Mouse (Mus musculus) neural tube, embryonic 14.5 days (tissue): ENCODE measurements around the gene Ccdc190. TPM values are rescaled to one million over a fixed set of nuclear protein-coding genes. Genes with fewer than 3 reads are reported as not detected.

ENCODE experiments used
- ATAC-seq: fragments of 200-750 bp; cut with Nextera tagmentation; 2 replicates; pipeline ENCODE4 v1.8.0; 2017; ENCODE audit warnings: low read depth, mild to moderate bottlenecking, moderate TSS enrichment, moderate library complexity
- H3K27ac ChIP-seq: fragments of 300-500 bp; sonication (generic); 2 replicates; pipeline ENCODE4 v1.5.1; 2014; ENCODE audit warnings: low read depth, mild to moderate bottlenecking, control low read depth, low read length, moderate library complexity, mixed read lengths
- H3K27me3 ChIP-seq: fragments of 300-500 bp; sonication (generic); 2 replicates; pipeline ENCODE4 v1.6.1; 2014; ENCODE audit warnings: low read length; ENCODE audit not compliant: control insufficient read depth, insufficient read depth
- H3K36me3 ChIP-seq: fragments of 300-500 bp; sonication (generic); 2 replicates; pipeline ENCODE4 v1.6.1; 2014; ENCODE audit warnings: low read length, mixed read lengths; ENCODE audit not compliant: control insufficient read depth, insufficient read depth
- H3K4me1 ChIP-seq: fragments of 300-500 bp; sonication (generic); 2 replicates; pipeline ENCODE4 v1.6.1; 2014; ENCODE audit warnings: low read length; ENCODE audit not compliant: control insufficient read depth, insufficient read depth
- H3K4me2 ChIP-seq: fragments of 300-500 bp; sonication (generic); 2 replicates; pipeline ENCODE4 v1.6.1; 2014; ENCODE audit warnings: mild to moderate bottlenecking, low read depth, low read length, control low read depth
- H3K4me3 ChIP-seq: fragments of 300-500 bp; sonication (generic); 2 replicates; pipeline ENCODE4 v1.5.1; 2014; ENCODE audit warnings: low read depth, low read length, control low read depth, mixed read lengths
- H3K9ac ChIP-seq: fragments of 300-500 bp; sonication (generic); replicated peaks from 2 replicates; pipeline ENCODE4 v1.6.1; 2014; ENCODE audit warnings: low read depth, mild to moderate bottlenecking, control low read depth, low read length, mixed read lengths
- H3K9me3 ChIP-seq: fragments of 300-500 bp; sonication (generic); 2 replicates; pipeline ENCODE4 v1.6.1; 2016; ENCODE audit warnings: low read length; ENCODE audit not compliant: control insufficient read depth
- WGBS: fragments of 180-500 bp; shearing (Covaris S2); extraction: QIAGEN DNeasy Blood & Tissue Kit; methylation state at CpG from one replicate; pipeline ENCODE4 v1.1.7; 2014; 5-methylcytosine and 5-hydroxymethylcytosine counted together
- polyA plus RNA-seq: library from polyadenylated mRNA; unstranded; fragments of >200 nt; fragmentation: Nextera tagmentation; extraction: Ambion mirVana; gene quantifications from 2 replicates; pipeline ENCODE4 v1.2.1, GENCODE M21; 2014

The Ccdc190 gene
- polyA plus RNA-seq, 1 experiment from 2014 or later: 5.1 TPM

DNA sequence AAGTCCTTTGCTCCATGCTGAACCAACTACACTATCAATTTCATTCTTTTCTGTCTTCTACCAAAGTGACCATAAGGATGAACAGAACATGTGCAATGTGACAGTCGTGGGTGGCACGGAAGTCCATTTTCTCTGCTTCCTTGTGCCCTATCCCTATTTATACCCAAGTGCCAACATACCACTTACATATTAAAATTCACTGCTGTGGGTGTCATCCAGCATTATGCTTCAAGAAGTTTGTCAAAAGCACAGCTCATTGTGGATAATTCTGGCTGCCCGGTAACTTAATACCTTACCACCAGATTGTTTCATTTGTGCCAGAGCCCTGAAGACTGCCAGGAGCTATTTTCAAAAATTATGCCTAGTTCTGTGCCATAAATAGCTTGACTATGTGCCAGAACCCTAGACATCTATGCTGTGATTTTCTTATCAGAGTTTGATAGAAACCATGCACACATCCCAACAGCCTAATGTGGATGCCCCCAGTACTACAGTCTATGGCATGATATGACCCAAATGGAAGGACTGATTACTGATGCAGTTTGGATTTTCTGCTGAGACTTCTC, 27.6 kb upstream of the Ccdc190 start:
- Histone ChIP-seq H3K4me1 (no peaks in the 10 kb centered on the region), H3K4me2 (no peak overlapping the region), H3K27me3 (no peaks in the 10 kb centered on the region), H3K9ac (no peak overlapping the region), H3K4me3 (no peak overlapping the region), H3K9me3 (no peaks in the 10 kb centered on the region), H3K36me3 (no peaks in the 10 kb centered on the region), H3K27ac (no peak overlapping the region)
- 91% methylated on average over 3 of the region's 3 CpGs for WGBS
- no peak for ATAC-seq

GRCm38 (mm10) chr1:169909163-169909562, 19.3 kb upstream of the Ccdc190 start:
- no peaks in the 10 kb centered on the region for H3K27me3 ChIP-seq
- H3K4me1 ChIP-seq: no peaks in the 10 kb centered on the region
- ATAC-seq: peak; percentile 44; the same call in 1 of the 2 replicates

GRCm38 (mm10) chr1:169909659-169910058, 18.8 kb upstream of the Ccdc190 start:
- Histone ChIP-seq H3K27ac (no peak overlapping the region), H3K4me3 (no peak overlapping the region), H3K9me3 (no peaks in the 10 kb centered on the region), H3K4me2 (no peak overlapping the region), H3K4me1 (no peaks in the 10 kb centered on the region), H3K9ac (no peak overlapping the region), H3K36me3 (no peaks in the 10 kb centered on the region), H3K27me3 (no peaks in the 10 kb centered on the region)
- no peak for ATAC-seq
- WGBS: 86% methylated on average over 6 of the region's 6 CpGs

More at GRCm38 (mm10) chr1:169909163-169909562, 19.3 kb upstream of the Ccdc190 start:
- WGBS: 56% methylated on average over 5 of the region's 5 CpGs
- H3K36me3 ChIP-seq: no peaks in the 10 kb centered on the region
- no peaks in the 10 kb centered on the region for H3K9me3 ChIP-seq
- no peak overlapping the region for H3K27ac ChIP-seq
- H3K4me3 ChIP-seq: no peak overlapping the region
- H3K4me2 ChIP-seq: no peak overlapping the region
- no peak overlapping the region for H3K9ac ChIP-seq

- H3K4me1 ChIP-seq: no peaks in the 10 kb centered on the region
Observed at GRCm38 (mm10) chr1:169910751-169911150, 17.7 kb upstream of the Ccdc190 start.

DNA sequence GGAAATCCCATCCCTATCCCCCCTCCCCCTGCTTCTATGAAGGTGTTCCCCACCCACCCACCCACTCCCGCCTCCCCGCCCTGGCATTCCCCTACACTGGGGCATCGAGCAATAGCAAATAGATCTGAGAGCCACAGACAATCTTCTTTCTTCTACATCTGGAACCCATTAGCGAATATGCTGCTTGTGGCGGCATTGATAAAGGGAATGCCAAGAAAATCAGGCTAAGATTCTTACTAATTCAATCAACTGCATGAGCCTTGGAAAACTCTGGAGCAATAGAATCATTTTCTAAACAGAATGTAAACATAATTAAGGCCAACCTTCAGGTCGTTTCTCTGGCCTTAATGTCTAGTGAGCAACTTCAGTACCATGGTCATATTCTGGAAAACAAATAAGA, 16.9 kb upstream of the Ccdc190 start:
- Histone ChIP-seq H3K9ac (no peak overlapping the region), H3K27ac (no peak overlapping the region), H3K4me1 (0 out of 2 replicates have a peak, but pooled peaks cover under 1% of the 10 kb centered on the region), H3K4me2 (no peak overlapping the region), H3K27me3 (no peaks in the 10 kb centered on the region), H3K36me3 (no peaks in the 10 kb centered on the region), H3K9me3 (no peaks in the 10 kb centered on the region), H3K4me3 (no peak overlapping the region)
- ATAC-seq: no peak
- 80% methylated on average over 6 of the region's 6 CpGs for WGBS

More at GRCm38 (mm10) chr1:169910751-169911150, 17.7 kb upstream of the Ccdc190 start:
- no peaks in the 10 kb centered on the region for H3K36me3 ChIP-seq
- WGBS: 85% methylated on average over 7 of the region's 7 CpGs
- H3K27me3 ChIP-seq: no peaks in the 10 kb centered on the region
- no peak overlapping the region for H3K9ac ChIP-seq
- no peak overlapping the region for H3K27ac ChIP-seq
- H3K4me3 ChIP-seq: no peak overlapping the region
- ATAC-seq: no peak
- H3K4me2 ChIP-seq: no peak overlapping the region
- H3K9me3 ChIP-seq: no peaks in the 10 kb centered on the region

DNA sequence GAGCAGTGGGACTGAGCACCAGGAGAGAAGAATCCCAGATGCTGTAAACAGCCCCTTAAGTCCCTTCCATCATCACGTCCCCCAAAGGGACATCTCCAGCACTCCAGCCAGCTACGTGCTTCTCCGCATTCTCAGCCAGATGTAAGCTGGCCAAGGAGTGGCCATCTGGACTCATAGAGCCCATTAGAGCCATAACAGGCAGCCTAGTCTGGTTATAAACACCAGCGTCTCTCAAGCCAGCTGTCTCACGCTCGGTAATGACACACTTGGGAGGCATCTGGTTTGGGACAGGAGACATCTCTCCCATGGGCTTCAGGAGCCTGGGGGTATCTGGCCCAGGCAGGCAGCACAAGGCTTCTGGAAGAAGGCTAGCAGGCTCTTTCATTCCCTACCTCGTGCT, 11.8 kb upstream of the Ccdc190 start:
- H3K9ac ChIP-seq: no peak overlapping the region
- WGBS: 33% methylated on average over 7 of the region's 7 CpGs
- no peaks in the 10 kb centered on the region for H3K27me3 ChIP-seq
- peak; percentile 58; the same call in 1 of the 2 replicates for ATAC-seq
- no peak overlapping the region for H3K4me3 ChIP-seq
- H3K9me3 ChIP-seq: no peaks in the 10 kb centered on the region
- H3K27ac ChIP-seq: 0 out of 2 replicates have a peak overlapping the region, but pooled peaks have one; percentile 48
- H3K4me2 ChIP-seq: no peak overlapping the region
- no peaks in the 10 kb centered on the region for H3K36me3 ChIP-seq
- H3K4me1 ChIP-seq: 0 out of 2 replicates have a peak, but pooled peaks cover 5% of the 10 kb centered on the region

GRCm38 (mm10) chr1:169917115-169917796, 11.2 kb upstream of the Ccdc190 start:
- no peak for ATAC-seq
- H3K27ac ChIP-seq: 0 out of 2 replicates have a peak overlapping the region, but pooled peaks have one; percentile 48
- H3K36me3 ChIP-seq: no peaks in the 10 kb centered on the region
- no peaks in the 10 kb centered on the region for H3K9me3 ChIP-seq
- H3K9ac ChIP-seq: no peak overlapping the region
- H3K27me3 ChIP-seq: no peaks in the 10 kb centered on the region
- 52% methylated on average over 9 of the region's 9 CpGs for WGBS
- H3K4me3 ChIP-seq: no peak overlapping the region
- 0 out of 2 replicates have a peak, but pooled peaks cover 5% of the 10 kb centered on the region for H3K4me1 ChIP-seq
- H3K4me2 ChIP-seq: no peak overlapping the region

DNA sequence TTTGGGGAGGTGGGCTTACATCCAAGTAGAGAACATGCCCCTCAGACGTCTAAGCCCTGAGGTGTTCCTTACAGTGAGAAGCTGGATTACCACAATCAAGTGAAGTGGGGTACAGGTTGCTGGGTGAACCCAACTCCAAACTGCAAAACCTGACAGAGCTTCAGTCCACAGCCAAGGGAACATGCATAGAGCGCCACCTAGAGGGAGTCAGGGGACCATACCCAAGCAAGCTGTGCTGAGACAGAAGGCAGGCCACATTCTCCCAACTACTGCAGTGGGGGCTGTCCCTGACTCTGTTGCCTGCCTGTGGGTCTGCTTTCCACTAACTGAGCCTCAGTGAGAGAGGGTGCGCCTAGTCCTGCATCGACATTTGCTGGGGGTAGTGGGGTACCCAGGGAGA, 10.4 kb upstream of the Ccdc190 start:
- Histone ChIP-seq H3K27ac (no peak overlapping the region), H3K9ac (no peak overlapping the region), H3K27me3 (no peaks in the 10 kb centered on the region), H3K9me3 (no peaks in the 10 kb centered on the region), H3K36me3 (no peaks in the 10 kb centered on the region), H3K4me2 (no peak overlapping the region), H3K4me3 (no peak overlapping the region), H3K4me1 (0 out of 2 replicates have a peak, but pooled peaks cover 5% of the 10 kb centered on the region)
- peak; percentile 59; the same call in 1 of the 2 replicates for ATAC-seq
- WGBS: 21% methylated on average over 4 of the region's 4 CpGs

DNA sequence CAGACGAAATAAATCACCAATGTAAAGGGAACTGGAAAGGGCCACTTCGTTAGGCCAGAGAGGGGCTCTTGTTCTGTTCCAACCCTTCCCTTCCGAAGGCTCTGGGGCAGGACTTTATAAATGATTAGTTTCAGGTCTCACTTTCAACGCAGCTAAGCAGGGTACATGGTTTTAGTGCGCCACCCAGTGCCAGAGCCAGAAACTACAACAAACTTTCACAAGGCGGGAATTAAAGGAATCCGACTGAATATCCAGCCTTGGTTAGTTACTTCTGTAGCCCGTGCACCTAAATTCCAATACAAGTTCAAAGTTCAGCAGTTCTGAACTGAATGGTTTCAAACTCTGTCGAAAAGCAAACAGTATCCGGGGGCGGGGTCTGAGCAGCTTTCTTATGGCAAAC, 9.2 kb upstream of the Ccdc190 start:
- Histone ChIP-seq H3K4me2 (no peak overlapping the region), H3K27me3 (no peaks in the 10 kb centered on the region), H3K36me3 (no peaks in the 10 kb centered on the region), H3K27ac (no peak overlapping the region), H3K4me3 (no peak overlapping the region), H3K9me3 (no peaks in the 10 kb centered on the region), H3K4me1 (0 out of 2 replicates have a peak, but pooled peaks cover 5% of the 10 kb centered on the region), H3K9ac (no peak overlapping the region)
- ATAC-seq: peak; percentile 39; the same call in 1 of the 2 replicates
- 5% methylated on average over 11 of the region's 11 CpGs for WGBS
